Mouse (Mus musculus): Measurements from ENCODE around the gene Ttyh2.

Ttyh2 gene

GRCm38 (mm10) chr11:114714526-114714925 lies 39.3 kb downstream of the Ttyh2 start:
- DNase-seq = peak; percentile 42 to 54

DNA sequence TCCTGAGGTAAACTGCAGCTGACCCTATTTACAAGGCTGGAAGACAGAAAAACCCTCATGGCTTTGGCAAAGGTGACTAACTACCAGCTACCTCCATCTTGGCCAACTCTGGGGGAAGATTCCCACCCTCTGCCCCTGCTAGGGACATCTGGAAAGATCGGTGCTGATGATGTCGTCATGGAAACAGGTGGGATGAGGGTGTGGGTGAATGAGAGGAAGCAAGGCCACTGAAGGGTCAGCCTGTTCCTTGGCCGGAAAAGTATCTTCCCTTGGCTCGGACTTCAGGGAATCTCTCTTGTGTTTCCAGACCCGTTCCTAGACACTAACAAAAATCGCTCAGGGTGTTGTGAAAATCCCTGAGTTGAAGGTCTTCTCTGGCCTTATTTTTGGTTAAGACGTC lies 40.3 kb downstream of the Ttyh2 start:
- no peak for DNase-seq

DNA sequence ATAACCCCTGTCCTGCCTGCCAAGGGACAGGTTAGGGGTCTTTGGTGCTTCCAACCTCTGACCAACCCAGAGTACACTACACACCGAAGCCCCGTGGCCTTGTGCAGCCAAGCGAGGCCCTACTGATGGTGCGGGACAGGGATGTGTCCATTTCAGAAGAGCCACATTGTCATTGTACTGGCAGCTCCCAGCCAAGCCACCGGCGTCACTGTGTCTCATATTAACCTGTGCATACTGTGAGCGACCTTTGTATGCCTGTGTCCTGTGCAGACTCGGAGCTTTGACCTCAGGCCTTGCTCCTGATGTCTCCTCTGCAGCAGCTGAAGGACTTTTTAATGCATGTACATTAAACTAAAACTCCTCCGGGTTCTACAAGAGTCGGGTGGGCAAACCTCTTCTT lies 45.3 kb downstream of the Ttyh2 start:
- DNase-seq = no peak

GRCm38 (mm10) chr11:114722438-114722837 lies 47.2 kb downstream of the Ttyh2 start:
- DNase-seq = no peak

- no peak for DNase-seq
Observed at GRCm38 (mm10) chr11:114723030-114723429, 47.8 kb downstream of the Ttyh2 start.

- peak; percentile 30 to 53 for DNase-seq
Observed at GRCm38 (mm10) chr11:114724787-114725590, 49.8 kb downstream of the Ttyh2 start.

- peak; percentile 75 for DNase-seq
Observed at GRCm38 (mm10) chr11:114726965-114727825, 52.0 kb downstream of the Ttyh2 start, which contains the start of gene Dnaic2. TSS of gene Dnaic2 (plus strand) at chr11:114727408.

- no peak for DNase-seq
Observed at GRCm38 (mm10) chr11:114727826-114728186, 52.6 kb downstream of the Ttyh2 start.

GRCm38 (mm10) chr11:114728333-114728732 lies 53.1 kb downstream of the Ttyh2 start:
- DNase-seq = no peak

DNA sequence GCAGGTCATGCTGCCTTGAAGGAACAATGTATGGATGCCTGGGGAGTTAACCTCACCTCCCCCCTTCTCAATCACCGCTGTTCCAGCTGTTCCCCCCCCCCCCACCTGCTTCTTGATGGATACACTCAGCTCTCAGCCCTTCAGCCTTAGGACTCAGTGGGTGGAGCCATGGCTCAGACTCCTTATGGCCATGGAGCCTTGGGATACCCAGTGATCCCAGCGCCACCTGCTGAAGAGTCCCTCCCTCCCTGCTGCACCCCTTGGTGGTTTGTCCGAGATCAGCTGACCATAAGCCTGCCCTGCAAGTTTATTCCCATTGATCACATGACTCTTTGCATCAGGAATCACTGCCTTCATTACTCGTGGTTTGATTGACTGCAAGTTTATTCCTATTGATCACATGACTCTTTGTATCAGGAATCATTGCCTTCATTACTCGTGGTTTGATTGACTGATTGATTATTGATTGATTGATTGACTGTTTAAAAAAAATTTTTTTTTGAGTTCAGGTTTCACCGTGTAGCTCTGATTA lies 54.7 kb downstream of the Ttyh2 start:
- DNase-seq = no peak

GRCm38 (mm10) chr11:114731711-114732110 lies 56.5 kb downstream of the Ttyh2 start:
- DNase-seq = no peak

DNA sequence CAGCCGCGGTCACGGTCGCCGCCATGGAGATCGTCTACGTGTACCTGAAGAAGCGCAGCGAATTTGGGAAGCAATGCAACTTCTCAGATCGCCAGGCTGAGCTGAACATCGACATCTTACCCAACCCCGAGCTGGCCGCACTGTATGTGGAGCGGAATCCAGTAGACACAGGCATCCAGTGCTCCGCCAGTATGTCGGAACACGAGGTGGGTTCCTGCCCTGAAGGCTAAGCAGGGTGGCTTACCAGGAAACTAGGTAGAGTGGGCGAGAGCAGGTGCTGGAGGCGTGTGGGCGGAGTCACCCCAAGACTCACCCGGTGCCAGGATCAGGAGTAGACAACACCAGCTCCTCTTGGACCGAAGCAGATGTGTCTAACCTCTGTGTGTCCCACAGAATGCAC lies 57.7 kb downstream of the Ttyh2 start:
- no peak for DNase-seq

DNA sequence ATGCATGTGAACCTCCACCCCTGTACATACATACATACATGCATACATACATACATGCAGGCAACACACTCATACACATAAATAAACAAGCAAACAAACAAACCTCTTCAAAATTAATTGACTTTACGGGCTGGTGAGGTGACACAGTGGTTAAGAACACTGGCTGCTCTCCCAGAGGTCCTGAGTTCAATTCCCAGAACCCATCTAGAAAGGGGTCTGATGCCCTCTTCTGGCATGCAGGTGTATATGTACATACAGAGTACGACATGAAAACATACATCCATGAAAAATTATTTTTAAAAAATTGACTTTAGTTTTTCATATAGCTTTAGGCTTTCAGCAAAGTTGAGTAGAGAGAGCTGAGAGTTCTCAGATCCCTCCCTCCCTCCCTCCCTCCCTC lies 60.9 kb downstream of the Ttyh2 start:
- DNase-seq = no peak

- DNase-seq = peak; percentile 83 to 88
Observed at GRCm38 (mm10) chr11:114736913-114737624, 61.8 kb downstream of the Ttyh2 start.

- peak; percentile 27 to 40 for DNase-seq
Observed at GRCm38 (mm10) chr11:114740598-114740997, 65.4 kb downstream of the Ttyh2 start.

- no peak for DNase-seq
Observed at GRCm38 (mm10) chr11:114741451-114741850, 66.2 kb downstream of the Ttyh2 start.

GRCm38 (mm10) chr11:114745134-114745533 lies 69.9 kb downstream of the Ttyh2 start:
- peak; percentile 99 to 100 for DNase-seq

DNA sequence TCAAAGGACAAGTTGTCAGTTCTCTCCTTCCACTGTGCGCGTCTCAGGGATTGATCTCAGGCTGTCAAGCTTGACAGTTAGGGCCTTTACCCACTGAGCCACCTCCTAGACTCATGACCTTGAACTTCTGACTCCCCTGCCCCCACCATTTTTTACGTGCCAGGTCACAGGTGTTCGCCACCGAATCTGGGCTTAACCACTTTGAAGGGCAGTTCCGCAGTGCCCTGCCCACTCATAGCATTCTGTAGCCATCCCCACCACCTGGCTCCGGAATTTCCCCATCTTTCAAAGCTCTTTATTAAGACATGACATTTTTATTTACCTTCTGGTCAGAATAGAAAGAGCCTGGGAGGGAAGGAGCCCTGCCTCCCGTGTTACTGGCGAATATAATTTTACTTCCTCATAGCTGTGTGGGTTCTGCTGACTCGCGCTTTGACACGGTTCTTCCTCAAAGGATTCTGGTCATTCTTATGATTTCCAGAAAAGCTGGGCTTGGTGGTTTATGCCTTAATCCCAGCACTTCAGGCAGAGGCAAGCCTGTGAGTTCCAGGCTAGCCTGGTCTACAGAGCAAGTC lies 72.4 kb downstream of the Ttyh2 start:
- no peak for DNase-seq

DNA sequence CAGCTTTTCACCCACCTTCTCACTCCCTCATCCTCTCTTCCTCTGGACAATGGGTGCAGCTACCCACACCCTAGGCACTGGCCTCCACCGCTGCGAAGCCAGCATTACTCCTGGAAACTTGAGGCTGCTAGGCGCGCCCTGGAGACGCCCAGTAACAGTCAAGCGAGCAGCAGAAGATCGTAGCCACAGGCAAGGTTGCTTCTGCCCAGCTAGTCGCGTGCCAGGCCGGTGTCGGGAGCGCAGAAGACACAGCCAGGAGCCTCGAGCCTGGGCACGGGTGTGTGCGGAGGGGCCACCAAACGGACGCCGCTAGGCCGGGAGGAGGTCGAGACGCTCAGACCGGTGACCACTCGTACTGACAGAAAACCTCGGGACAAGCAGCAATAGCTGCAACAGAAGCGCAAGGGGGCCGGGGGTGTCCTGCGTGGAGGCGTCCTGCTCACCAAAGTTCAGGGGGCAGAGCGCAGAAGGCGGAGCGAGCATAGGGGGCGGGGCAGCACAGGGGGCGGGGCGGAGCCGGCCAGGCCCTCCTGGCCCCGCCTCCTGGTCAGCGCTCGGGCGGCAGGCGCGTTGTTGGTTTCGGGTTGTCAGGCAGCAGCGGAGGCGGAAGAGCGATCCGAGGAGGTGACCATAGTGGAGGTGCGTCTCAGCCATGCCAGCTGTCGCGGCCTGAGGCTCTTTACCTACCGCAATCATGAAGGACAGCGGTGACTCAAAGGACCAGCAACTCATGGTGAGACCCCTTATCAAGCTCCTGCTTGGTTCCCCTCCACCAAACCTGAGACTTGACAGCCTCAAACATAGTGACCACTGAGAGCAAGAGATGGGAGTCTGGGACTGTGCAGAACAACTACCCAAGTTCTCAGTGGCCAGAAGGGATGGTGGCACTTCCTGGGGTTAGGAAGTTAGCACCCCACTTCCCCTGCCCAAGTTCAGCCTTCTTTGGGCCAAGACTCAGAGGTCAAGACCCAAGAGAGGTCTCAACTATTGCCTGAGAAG lies 89.9 kb downstream of the Ttyh2 start, which contains the start of gene Kif19a:
TSS of gene Kif19a (plus strand) at position 569 of the 999 bp plus-strand sequence.
- DNase-seq = peak; percentile 58 to 61

GRCm38 (mm10) chr11:114769911-114770310 lies 94.7 kb downstream of the Ttyh2 start:
- DNase-seq = peak in 1 of 2 experiments; percentile 53

All from cerebellum, postnatal 14 days (tissue).